Mouse (Mus musculus) adrenal gland, adult (tissue): ENCODE data around the gene Pnpla2.

ENCODE experiments used
- DNase-seq, 2 experiments: peaks; one replicate each; pipeline ENCODE4 v3.0.0; 2022 to 2023; ENCODE audit warnings: low spot score in 1 of 2; ENCODE audit not compliant: inconsistent age in 2 of 2

The Pnpla2 gene

DNA sequence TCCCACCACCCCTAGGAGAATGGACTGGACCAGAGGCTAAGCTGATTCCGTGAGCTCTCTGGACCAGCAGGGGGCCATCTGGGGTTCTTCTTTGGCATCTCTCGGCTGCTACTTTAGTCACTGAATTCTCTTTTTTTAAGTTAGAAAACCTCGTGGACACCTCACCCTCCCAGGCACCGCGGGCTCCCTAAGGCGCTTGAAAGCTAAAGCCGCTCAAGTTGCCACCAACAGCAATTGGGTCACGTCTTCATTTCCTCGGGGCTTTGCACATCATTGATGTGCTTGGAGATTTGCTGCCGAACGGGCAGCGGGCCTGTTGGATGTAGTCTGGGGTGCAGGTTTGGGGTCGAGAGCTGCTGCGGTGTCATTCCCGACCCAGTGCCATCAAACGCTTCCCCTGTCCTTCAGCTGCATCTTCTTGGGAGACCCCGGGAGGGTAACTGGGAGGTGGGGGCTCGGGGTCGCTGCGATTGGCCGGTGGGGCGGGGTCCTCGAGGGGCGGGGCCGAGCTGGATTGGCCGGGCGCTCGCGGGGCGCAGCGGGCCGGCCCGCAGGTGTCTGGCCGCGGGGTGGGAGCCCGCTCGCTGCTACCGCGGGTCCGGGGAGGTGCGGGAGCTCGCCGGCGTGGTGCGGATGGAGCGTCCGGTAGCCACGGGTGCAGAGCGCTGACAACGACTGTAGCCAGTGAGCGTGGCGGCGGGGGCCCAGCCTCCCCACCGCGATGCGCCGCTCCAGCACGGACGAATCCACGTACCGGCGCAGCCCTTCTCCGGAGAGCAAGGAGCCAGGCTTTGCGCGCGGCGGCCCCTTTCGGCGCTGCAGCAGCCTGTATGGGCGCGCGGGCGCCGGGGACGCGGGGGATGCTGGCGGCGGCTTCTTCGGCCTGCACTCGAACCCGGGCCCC is 26.8 kb downstream of the Pnpla2 start:
- peak; percentile 60 to 85 for DNase-seq

DNA sequence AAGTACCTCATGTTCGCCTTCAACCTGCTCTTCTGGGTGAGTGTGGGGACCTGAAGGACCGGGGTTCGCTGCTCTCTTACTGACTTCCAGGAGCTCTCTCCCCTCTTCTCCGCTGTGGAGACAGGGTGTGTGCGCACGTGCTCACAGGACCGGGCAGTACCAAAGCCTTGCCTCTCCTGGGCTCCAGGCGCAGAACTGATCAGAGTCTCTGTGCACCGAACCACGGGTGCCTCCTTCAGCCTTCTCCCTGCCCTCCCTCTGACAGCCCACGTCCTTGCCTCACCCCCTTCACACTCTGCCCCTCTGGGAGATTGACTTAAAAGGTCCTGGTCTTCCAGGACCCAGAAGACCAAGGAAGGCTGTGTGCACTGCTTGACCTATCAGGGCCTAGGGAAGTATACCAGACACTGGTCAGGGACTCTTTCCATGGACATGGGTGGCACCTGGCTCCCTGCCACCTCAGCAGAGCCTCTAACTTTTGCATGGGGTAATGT is 27.6 kb downstream of the Pnpla2 start:
- no peak for DNase-seq

DNA sequence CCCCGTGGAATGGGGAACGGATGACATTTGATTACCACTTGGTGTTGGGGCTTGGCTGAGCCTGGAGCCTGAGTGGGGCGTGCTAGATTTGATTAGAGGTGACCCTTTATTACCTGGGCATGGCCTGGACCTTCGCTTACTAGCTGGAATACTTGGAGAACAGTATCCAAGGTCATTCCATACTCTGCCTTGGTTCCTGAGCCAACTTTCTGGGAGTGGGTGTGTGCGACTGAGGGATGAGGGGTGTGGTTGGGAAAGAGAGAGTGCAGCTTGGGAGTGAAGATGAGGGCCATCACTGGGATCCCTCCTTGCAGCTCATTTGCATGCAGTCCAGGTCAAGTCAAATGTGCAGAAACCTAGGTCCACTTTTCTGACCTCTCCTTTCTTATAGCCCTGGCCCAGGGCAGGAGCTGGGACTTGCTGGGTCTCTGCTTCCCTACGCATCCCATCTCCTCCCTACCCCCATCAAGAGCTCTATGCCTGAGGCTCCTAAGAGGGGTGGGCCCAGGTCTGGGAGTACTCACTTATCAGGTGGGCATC is 28.2 kb downstream of the Pnpla2 start:
- no peak for DNase-seq

DNA sequence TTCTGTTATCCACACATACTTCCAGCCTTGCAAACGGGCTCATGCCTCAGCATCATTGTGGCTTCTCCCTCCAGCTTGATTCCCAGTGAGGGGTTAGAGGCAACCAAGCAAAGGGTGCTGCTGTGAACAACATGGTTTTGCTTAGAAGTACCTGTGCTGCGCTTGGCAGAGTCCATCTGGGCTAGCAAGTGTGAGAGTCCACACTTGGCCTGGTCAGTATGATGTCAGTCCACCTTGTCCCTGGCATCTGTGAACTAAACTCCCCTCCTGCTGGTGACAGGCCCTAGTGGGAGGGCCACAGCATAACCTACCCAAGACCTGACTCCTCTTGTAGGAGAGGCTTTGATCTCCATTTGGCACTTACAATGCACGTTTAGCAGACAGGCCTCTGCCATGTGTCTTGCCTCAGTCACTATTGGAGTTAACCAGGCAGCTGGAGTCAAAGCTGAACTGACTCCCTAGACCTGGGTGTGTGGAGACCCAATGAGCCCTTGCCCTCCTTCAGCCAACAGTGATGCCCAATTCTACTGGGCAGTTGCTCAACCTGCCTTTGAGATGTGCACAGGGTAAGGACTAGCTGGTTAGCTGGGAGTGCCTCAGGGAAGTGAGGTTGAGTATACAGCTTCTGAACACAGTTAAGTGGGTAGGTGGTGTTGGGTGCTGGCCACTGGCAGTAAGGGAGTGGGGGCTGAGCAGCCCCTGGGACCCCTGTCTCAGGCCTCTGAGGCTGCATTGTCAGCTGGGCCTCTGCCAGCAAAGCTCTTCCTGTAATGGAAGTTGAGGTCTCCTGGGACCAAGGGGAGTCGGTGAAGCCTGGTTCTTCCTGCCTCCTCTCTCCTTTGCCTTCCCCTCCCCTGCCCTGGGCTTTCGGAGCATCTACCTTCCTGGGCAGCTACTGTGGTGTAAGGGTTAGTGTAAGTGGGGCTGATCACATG is 29.5 kb downstream of the Pnpla2 start:
- no peak for DNase-seq

DNA sequence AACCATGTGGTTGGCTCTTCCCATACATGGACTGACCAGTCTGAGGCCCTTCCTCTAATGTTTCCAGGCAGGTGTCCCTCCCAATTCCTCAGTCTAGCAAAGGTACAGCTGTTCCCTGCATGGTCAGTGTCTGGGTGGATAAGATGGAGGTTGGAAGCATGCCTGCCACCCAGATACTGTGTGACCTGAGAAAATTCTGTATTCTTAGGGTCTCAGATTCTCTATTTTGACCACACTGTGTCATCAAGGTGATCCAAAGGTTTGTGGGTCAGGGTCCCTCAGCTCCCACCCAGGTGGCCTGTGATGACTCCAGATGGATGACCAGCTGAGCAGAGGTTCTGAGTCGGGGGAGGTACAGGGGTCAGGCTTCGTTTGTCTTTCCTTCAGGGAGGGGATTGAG is 30.2 kb downstream of the Pnpla2 start:
- DNase-seq = no peak

DNA sequence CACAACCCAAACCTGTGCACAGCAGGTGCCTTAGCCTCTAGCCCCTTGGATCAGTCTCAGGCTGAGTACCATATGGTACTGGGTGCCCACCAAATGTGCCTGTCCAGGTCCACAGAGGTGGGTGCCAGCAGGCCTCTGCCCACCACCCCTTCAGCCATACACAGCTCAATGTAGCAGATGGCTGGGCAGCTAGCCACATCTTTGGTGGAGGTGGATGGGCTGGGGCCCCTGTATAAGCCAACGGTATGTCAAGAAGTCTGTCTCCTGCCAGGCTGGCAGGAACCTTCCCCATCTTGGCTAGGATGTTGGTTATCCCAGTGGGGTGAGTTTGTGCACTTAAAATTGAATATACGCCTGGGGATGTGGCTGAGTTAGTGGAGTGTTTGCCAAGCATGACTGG is 30.6 kb downstream of the Pnpla2 start:
- no peak for DNase-seq

DNA sequence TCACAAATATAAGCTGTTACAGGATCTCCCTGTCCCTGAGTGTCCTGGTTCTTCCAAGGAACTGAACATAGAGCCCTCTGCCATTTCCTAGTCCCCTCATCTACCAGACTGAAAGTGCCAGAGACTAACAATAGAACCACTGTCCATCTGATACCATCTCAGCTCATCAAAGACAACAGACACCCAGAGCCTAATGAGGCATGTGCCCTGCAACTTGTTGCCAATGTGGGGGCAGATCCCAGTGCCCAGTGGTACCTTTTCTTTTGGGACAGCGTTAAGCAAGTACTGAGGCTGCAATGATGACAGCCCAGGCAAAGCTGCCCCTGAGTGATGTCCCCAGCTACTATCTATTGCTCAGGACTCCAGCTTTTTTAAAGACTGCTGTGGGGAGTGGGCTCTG is 31.2 kb downstream of the Pnpla2 start:
- no peak for DNase-seq

DNA sequence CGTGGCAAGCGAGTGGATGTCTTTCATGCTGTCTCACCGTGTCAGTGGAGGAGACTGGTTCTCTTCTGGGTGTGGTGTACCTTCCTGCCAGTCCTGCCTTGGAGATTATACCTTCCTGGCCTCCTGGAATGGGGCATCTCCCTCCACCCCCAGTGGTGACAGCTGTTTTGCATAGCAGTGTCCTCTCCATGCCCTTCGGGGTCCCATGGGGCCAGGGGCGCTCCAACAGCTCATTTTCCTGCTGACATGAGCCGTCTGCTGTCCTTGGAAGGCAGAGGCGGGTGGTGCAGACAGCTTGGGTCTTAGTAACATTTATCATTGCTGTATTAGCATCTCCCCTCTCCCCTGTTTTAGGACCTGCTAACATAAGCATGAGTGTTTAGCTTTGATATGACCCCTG is 32.1 kb downstream of the Pnpla2 start:
- DNase-seq = no peak

DNA sequence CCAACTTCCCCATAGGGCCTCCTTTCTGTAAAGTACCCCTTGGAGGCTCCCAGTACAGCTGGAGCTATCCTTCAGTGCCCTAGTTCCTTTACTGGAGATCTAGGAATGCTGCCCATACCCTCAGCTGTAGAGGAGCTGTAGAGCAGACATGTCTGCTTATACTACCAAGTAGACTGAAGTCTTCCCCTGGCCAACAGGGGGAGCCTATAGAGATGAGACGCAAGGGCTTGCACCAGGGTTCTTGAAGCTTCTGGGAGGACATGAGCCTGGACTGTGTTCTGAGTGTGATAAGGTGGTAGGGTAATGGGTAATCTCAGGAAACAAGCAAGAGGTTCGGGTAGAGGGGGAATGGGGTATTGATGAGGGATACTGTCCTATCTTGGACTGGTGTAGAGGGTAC is 36.2 kb downstream of the Pnpla2 start:
- DNase-seq = no peak

DNA sequence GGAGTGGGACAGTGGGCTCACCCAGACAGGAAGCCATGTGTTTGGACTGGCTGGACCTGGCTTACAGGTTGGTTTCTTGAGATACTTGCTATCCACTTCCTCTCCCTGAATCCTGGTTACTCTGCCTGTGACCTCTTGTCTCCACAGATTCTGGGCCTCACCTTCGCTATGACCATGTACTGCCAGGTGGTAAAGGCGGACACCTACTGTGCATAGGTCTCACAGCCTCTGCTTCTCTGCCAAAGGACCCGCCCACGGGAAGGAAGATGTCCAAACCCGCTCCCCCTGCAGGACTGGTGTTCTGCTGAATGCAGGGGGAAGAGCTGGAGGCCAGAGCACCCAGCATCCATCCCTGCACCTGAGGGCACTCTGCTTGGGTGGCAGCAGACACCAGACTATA is 37.7 kb downstream of the Pnpla2 start:
- no peak for DNase-seq

DNA sequence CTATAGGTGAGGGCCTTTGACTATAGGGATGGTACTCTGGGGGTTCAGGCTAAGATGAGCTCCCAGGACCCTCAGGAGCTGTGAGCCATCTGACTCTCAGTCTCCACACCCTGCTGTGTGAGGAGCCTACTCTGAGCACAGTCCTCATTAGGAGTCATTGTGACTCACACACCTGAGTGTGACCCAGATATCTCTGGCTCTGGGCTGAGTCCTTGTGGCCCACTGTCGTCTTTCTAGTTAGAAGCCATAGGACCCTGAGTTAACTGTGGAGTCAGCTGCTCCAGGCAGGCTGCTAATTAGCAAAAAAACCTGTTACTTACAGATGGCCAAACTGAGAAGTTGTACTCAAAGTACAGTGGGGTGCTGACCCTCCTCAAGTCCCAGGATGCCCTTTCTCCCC is 38.7 kb downstream of the Pnpla2 start:
- DNase-seq = no peak

DNA sequence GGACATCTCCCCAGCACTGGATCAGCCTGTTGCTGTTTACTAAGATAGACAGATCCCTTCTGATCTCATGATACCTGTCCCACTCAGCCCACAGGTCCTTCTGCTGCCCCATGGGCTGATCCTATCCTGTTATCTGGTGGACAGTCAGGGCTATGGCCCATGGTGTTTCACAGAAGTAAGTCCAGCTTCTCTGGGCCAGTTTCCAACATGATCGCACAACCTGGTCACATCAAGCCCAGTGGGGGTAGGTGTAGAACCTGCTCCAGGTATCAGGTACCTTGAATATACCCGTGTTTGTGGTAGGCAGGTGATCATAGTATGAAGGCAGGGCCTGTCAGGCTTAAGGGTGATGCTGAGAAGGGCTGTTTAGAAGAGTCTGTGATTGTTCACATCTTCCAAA is 40.4 kb downstream of the Pnpla2 start:
- DNase-seq = no peak

DNA sequence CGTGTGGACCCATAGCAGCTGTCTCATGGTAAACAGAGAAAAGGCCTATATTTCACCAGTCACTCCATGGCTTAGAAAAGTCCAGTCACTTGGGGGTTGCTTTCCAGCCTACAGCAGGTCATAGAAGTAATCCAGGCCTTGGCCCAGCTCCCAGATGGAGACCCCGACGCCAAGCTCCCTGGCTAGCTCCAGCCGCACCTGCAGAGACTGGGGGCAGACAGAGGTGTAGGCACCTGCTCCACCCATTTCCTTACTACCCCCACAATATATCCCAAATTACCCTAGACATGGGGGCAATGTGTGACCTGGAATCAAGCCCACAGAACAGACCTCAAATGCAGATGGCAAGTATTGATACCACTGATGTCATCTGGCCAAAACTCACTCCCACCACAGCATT is 40.9 kb downstream of the Pnpla2 start:
- no peak for DNase-seq

DNA sequence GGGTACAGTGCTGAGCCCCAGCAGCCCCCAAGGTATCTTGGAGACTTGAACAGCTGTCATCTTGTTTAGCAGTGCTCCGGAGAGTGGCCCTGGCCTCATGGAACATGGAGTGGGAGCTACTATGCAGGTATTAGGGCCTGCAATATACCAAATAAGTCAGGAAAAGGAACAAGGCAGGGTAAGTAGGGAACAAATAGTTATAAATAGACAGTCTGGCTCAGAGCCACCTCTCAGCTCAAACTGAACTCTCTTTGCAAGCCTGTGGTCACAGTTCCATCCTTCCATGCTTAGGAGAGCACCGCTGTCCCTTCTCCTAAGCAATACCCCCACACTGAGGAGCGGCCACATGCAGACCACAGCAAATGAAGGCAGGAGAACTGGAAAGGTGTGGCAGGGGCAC is 42.6 kb downstream of the Pnpla2 start:
- no peak for DNase-seq

DNA sequence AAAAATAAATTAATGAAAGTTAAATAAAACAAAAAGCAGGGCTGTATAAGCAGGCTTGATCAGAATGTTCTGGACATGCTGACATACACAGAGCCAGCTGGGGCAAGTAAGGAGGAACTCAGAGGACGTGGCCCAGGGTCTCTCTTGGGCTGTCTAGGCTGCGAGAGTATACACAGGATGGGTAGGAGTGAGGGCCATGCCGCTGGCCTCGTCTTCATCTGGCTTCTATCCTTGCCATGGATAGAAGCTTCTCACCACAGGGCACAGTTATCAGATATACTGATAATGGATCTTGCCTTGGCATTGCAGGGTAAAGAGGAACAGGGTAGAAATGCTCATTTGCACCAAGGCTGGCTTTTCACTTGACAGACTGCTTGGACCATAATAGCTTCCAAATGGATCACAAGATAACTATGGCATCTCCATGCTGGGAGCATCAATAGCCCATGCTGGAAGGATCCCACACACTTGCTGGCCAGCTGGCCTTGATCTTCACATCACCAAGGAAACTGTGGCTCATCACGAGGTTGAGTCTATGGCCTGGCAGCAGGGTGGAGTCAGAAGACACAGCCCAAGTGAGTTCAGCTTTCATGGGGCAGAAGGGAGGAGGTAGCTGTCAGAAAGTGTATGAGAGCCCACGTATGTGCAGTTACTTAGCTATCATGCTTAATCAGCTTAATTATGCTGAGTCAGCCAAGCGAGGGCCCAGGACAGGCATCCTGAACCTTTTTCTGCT is 47.0 kb downstream of the Pnpla2 start:
- peak; percentile 77 to 85 for DNase-seq

DNA sequence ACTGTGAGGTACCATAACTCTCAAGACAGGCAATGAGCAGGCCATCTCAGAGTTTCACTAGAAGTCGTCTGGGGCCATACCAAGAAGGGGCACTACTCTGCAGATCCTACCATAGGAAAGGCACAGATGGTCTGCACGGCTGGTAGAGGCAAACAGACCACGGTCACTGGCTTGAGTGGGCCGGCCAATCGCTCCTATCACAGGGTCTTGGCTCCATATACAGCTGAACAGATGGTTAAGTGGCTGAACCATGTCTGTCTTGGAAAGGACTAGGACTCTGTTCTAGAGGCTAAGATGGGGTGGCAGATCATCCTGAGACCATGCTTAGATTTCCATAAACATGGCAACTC is 47.5 kb downstream of the Pnpla2 start:
- no peak for DNase-seq

DNA sequence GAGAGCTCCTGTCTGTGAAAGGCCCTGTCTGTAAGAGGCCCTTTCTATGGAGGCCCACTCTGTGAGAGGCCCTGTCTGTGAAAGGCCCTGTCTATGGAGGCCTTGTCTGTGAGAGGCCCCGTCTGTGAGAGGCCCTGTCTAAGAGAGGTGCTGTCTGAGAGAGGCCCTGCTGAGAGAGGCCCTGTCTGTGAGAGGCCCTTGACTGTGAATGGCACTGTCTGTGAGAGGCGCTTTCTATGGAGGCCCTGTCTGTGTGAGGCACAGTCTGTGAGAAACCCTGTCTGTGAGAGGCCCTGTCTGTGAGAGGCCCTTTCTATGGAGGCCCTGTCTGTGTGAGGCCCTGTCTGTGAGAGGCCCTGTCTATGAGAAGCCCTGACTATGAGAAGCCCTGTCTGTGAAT is 51.3 kb downstream of the Pnpla2 start:
- DNase-seq = no peak

DNA sequence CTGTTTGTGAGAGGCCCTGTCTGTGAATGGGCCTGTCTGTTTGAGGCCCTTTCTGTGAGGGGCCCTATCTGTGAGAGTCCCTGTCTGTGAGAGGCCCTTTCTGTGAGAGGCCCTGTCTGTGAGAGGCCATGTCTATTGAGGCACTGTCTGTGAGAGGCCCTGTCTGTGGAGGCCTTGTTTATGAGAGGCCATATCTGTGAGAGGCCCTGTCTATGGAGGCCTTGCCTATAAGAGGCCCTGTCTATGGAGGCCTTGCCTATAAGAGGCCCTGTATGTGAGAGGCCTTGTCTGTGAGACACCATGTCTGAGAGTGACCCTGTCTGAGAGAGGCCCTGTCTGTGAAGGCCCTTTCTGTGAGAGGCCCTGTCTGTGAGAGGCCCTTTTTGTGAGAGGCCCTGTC is 53.2 kb downstream of the Pnpla2 start:
- no peak for DNase-seq

DNA sequence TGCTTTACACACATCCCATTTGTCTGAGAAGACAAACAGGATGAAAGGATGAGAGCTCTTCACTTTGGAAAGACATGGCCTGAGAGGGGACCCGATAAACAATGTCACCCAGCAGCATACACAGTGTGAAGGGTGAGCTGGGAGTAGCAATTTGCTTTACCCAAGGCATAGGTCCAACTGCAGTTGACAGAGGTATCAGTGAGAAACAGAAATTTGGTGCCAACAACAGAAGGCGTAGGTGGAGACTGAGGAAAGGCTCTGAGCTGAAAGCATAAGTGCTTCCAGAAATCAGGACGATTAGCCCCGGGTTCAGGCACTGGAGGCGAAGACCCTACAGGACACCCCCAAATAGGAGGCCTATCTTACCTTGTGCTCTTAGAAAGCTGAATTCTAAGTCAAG is 55.2 kb downstream of the Pnpla2 start:
- DNase-seq = no peak
